Mouse (Mus musculus): ENCODE data around the gene Vmn1r236.

The Vmn1r236 gene

GRCm38 (mm10) chr17:21282642-21283041 is at the start of gene Vmn1r236:
Gene Vmn1r236 (plus strand): TSS chr17:21282942.
- DNase-seq (ENCODE audit: low spot score): no peak

GRCm38 (mm10) chr17:21256111-21256510 is 26.6 kb upstream of the Vmn1r236 start, which contains the start of gene Vmn1r235:
Gene Vmn1r235 (plus strand): TSS chr17:21256411.
- no peak for DNase-seq (ENCODE audit: low spot score)

GRCm38 (mm10) chr17:21272103-21272502 is 10.6 kb upstream of the Vmn1r236 start:
- DNase-seq (ENCODE audit: low spot score): peak; percentile 7

GRCm38 (mm10) chr17:21284395-21284794 is 1.7 kb downstream of the Vmn1r236 start:
- no peak for DNase-seq (ENCODE audit: low spot score)

GRCm38 (mm10) chr17:21289695-21290094 is 7.0 kb downstream of the Vmn1r236 start:
- no peak for DNase-seq (ENCODE audit: low spot score)

- no peak for DNase-seq (ENCODE audit: low spot score)
Observed at GRCm38 (mm10) chr17:21311565-21311964, 28.8 kb downstream of the Vmn1r236 start, which contains the start of gene Vmn1r237. Gene Vmn1r237 (plus strand): TSS chr17:21311865.

Data from urinary bladder, postnatal 14 days (tissue).